Mouse (Mus musculus) central nervous system, embryonic 18 days (tissue): Measurements from ENCODE around the gene 4930503B20Rik. TPM values are rescaled to one million over a fixed set of nuclear protein-coding genes. Genes with fewer than 3 reads are reported as not detected.

Experiments
- polyA plus RNA-seq: library from polyadenylated mRNA; depleted of rRNA; stranded (reverse); fragments of >200 nt; gene quantifications from 2 replicates; pipeline ENCODE4 v1.2.3, GENCODE M21; 2012; rRNA removed

The 4930503B20Rik gene
- polyA plus RNA-seq, result not detected in 2 replicates

DNA sequence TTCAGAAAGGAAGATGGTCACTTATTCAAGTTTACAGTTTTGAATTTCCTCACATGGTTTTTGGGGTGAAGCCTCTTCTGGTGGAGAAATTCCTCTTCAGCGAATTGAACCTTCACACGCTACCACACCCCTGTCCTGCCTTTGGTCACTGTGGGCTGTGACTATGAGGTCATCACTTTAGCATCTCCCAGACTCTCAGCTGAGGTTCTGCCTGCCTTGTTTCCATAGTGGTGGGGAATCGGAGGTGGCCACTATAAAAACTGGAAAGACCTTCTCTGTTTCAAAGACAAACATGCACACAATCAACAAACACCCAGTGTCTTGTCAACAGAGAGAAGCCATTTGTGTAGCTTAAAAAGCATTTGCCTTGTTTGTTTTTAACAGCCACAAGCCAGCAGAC lies at the start of gene 4930503B20Rik:
Gene 4930503B20Rik, minus strand, starts transcription at position 101 of the 400 bp plus-strand sequence.

GRCm38 (mm10) chr3:146684811-146685675 lies 33.9 kb upstream of the 4930503B20Rik start, which contains the start of gene Samd13:
TSS of gene Samd13 (minus strand) at chr3:146685592.

DNA sequence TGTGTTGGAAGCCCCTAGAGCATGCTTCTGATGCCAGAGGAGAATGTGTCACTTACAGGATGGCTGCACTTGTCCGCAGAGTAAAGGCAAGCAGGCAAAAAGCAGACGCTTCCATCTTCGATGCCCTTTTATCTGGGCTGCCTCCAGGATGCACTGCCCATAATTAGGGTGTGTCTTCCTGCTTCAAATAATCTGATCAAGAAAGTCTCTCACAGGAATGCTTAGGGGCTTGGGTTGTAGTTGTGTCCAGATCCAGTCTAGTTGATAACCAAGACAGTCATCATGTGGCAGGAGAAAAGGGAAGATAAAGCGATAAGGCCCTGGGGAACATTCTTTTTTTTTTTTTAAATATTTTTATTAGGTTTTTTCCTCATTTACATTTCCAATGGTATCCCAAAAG lies 35.6 kb downstream of the 4930503B20Rik start, which contains the start of gene Dnase2b:
Gene Dnase2b, minus strand, starts transcription at position 101 of the 400 bp plus-strand sequence.

Other genes with a start within 250 kb of the 4930503B20Rik start
- gene Ssx2ip, start 246.7 kb downstream of the 4930503B20Rik start, polyA plus RNA-seq, result 16.3 TPM in 2 replicates
- 2.2 and 2.7 TPM in 2 replicates for gene Ctbs, start 201.5 kb downstream of the 4930503B20Rik start, polyA plus RNA-seq
- 7.2 and 9.1 TPM in 2 replicates for gene Spata1, start 151.6 kb downstream of the 4930503B20Rik start, polyA plus RNA-seq
- 125 and 148 TPM in 2 replicates for gene Gng5, start 151.5 kb downstream of the 4930503B20Rik start, polyA plus RNA-seq
- gene Rpf1, start 129.9 kb downstream of the 4930503B20Rik start, polyA plus RNA-seq, result 32.8 and 34.0 TPM in 2 replicates
- 0.07 and 0.17 TPM in 2 replicates for gene Uox, start 80.9 kb downstream of the 4930503B20Rik start, polyA plus RNA-seq
- gene Dnase2b, start 35.7 kb downstream of the 4930503B20Rik start, polyA plus RNA-seq, result not detected in 2 replicates
- 0.23 and 0.30 TPM in 2 replicates for gene Samd13, start 34.3 kb upstream of the 4930503B20Rik start, polyA plus RNA-seq
- gene Prkacb, start 161.7 kb upstream of the 4930503B20Rik start, polyA plus RNA-seq, result 173 and 174 TPM in 2 replicates
- 11.6 and 13.8 TPM in 2 replicates for gene Ttll7, start 201.1 kb upstream of the 4930503B20Rik start, polyA plus RNA-seq